Mouse (Mus musculus) kidney, embryonic 16.5 days (tissue): ENCODE data around the gene Hsd17b7. TPM values are rescaled to one million over a fixed set of nuclear protein-coding genes. Genes with fewer than 3 reads are reported as not detected.
A peak's percentile ranks its signal among the peaks of the same experiment; 100 is the strongest.

Experiments used
- ATAC-seq: fragments of 200-750 bp; cut with Nextera tagmentation; 2 replicates; pipeline ENCODE4 v1.8.0; 2017; ENCODE audit warnings: moderate TSS enrichment; ENCODE audit not compliant: low FRiP score, low TSS enrichment
- H3K27ac ChIP-seq: fragments of 300-500 bp; sonication (generic); 2 replicates; pipeline ENCODE4 v1.5.1; 2014; ENCODE audit warnings: low read length
- H3K27me3 ChIP-seq: fragments of 300-500 bp; sonication (generic); 2 replicates; pipeline ENCODE4 v1.6.1; 2014; ENCODE audit warnings: low read length, control low read depth, mixed read lengths; ENCODE audit not compliant: insufficient read depth
- H3K36me3 ChIP-seq: fragments of 300-500 bp; sonication (generic); 2 replicates; pipeline ENCODE4 v1.6.1; 2014; ENCODE audit warnings: low read length, control low read depth, mixed read lengths; ENCODE audit not compliant: insufficient read depth
- H3K4me1 ChIP-seq: fragments of 300-500 bp; sonication (generic); 2 replicates; pipeline ENCODE4 v1.6.1; 2014; ENCODE audit warnings: low read length, control low read depth, mixed read lengths; ENCODE audit not compliant: insufficient read depth
- H3K4me2 ChIP-seq: fragments of 300-500 bp; sonication (generic); replicated peaks from 2 replicates; pipeline ENCODE4 v1.6.1; 2014; ENCODE audit warnings: low read depth, low read length
- H3K4me3 ChIP-seq: fragments of 300-500 bp; sonication (generic); 2 replicates; pipeline ENCODE4 v1.5.1; 2014; ENCODE audit warnings: mild to moderate bottlenecking, low read length
- H3K9ac ChIP-seq: fragments of 300-500 bp; sonication (generic); replicated peaks from 2 replicates; pipeline ENCODE4 v1.6.1; 2014; ENCODE audit warnings: low read length
- H3K9me3 ChIP-seq: fragments of 300-500 bp; sonication (generic); 2 replicates; pipeline ENCODE4 v1.6.1; 2016; ENCODE audit warnings: low read length, control low read depth
- whole genome bisulfite sequencing: fragments of 180-500 bp; shearing (Covaris S2); extraction: QIAGEN DNeasy Blood & Tissue Kit; methylation state at CpG from one replicate; pipeline ENCODE4 v1.1.7; 2014; 5-methylcytosine and 5-hydroxymethylcytosine counted together
- polyA plus RNA-seq: library from polyadenylated mRNA; unstranded; fragments of >200 nt; fragmentation: Nextera tagmentation; extraction: Ambion mirVana; gene quantifications from 2 replicates; pipeline ENCODE4 v1.2.1, GENCODE M21; 2015

Gene Hsd17b7
- polyA plus RNA-seq, 1 experiment from 2014 or later = 11.6 TPM

DNA sequence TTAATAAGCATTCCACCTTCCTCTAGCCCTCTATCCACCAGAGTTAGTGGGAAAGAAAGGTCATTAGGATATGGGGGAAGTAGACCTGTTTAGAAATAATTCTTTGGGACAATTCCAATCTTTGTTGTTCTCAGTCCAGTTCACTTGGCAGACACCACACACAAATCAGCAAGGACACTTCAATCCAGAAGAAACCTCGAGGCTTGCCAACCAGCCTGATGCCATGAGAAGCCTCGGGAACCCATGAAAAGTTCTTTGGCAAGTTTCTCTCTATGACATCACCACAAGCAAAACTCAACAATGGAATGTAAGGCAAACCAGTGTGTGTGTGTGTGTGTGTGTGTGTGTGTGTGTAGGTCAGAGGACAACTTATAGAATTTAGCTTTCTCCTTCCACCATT is 44.5 kb downstream of the Hsd17b7 start:
- Histone ChIP-seq H3K4me3 (no peak overlapping the region), H3K4me2 (no peak overlapping the region), H3K9me3 (no peaks in the 10 kb centered on the region), H3K27me3 (peaks cover 2% of the 10 kb centered on the region; the same call in 1 of the 2 replicates), H3K4me1 (peaks cover 8% of the 10 kb centered on the region; the same call in 1 of the 2 replicates), H3K27ac (no peak overlapping the region), H3K36me3 (no peaks in the 10 kb centered on the region), H3K9ac (no peak overlapping the region)
- WGBS = 83% methylated on average over 2 of the region's 2 CpGs
- no peak for ATAC-seq

DNA sequence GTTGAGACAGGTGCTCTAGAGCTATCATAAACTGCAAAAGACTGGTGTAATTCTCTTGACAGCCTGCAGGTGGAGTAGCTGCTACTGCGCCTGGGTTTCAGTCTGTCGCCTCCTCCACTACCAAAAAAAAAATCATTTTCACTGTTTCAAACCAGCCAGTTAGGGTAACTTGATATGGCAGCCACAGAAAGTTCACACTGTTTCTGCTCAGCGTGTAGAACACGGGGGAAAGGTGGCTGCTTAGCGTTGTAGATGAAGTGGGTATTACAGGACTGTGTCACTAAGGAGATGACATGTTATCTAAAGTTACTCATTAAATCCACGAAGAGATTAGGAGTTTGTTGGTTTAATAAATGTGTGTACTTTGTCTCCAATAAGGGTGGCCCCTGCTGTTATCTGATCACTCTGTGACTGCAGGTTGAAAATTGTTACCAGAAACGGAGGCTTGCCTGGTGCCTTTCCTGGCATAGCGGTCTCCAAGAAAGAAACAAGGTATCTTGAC is 47.3 kb downstream of the Hsd17b7 start:
- WGBS = 23% methylated on average over 8 of the region's 8 CpGs
- no peak overlapping the region for H3K27ac ChIP-seq
- no peak for ATAC-seq

DNA sequence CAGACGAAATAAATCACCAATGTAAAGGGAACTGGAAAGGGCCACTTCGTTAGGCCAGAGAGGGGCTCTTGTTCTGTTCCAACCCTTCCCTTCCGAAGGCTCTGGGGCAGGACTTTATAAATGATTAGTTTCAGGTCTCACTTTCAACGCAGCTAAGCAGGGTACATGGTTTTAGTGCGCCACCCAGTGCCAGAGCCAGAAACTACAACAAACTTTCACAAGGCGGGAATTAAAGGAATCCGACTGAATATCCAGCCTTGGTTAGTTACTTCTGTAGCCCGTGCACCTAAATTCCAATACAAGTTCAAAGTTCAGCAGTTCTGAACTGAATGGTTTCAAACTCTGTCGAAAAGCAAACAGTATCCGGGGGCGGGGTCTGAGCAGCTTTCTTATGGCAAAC is 49.8 kb downstream of the Hsd17b7 start:
- 4% methylated on average over 11 of the region's 11 CpGs for WGBS
- H3K9ac ChIP-seq = peak overlapping the region; percentile 51
- H3K4me2 ChIP-seq = peak overlapping the region; percentile 38
- ATAC-seq = peak; percentile 82
- H3K9me3 ChIP-seq = no peaks in the 10 kb centered on the region
- peak overlapping the region; percentile 22 for H3K4me3 ChIP-seq
- H3K27ac ChIP-seq = no peak overlapping the region
- H3K36me3 ChIP-seq = no peaks in the 10 kb centered on the region
- H3K4me1 ChIP-seq = 0 out of 2 replicates have a peak, but pooled peaks cover 3% of the 10 kb centered on the region
- H3K27me3 ChIP-seq = peaks cover 3% of the 10 kb centered on the region; the same call in 1 of the 2 replicates

More for the DNA sequence above, 47.3 kb downstream of the Hsd17b7 start:
- H3K36me3 ChIP-seq = no peaks in the 10 kb centered on the region
- H3K4me1 ChIP-seq = 0 out of 2 replicates have a peak, but pooled peaks cover 3% of the 10 kb centered on the region
- H3K27me3 ChIP-seq = peaks cover 3% of the 10 kb centered on the region; the same call in 1 of the 2 replicates
- no peak overlapping the region; the same call in 1 of the 2 replicates for H3K4me3 ChIP-seq
- peak overlapping the region; percentile 7 for H3K4me2 ChIP-seq
- H3K9ac ChIP-seq = no peak overlapping the region
- no peaks in the 10 kb centered on the region for H3K9me3 ChIP-seq

DNA sequence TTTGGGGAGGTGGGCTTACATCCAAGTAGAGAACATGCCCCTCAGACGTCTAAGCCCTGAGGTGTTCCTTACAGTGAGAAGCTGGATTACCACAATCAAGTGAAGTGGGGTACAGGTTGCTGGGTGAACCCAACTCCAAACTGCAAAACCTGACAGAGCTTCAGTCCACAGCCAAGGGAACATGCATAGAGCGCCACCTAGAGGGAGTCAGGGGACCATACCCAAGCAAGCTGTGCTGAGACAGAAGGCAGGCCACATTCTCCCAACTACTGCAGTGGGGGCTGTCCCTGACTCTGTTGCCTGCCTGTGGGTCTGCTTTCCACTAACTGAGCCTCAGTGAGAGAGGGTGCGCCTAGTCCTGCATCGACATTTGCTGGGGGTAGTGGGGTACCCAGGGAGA is 51.0 kb downstream of the Hsd17b7 start:
- Histone ChIP-seq H3K4me3 (no peak overlapping the region), H3K9ac (no peak overlapping the region), H3K4me2 (no peak overlapping the region), H3K9me3 (no peaks in the 10 kb centered on the region), H3K27me3 (peaks cover 3% of the 10 kb centered on the region; the same call in 1 of the 2 replicates), H3K27ac (no peak overlapping the region), H3K4me1 (0 out of 2 replicates have a peak, but pooled peaks cover 3% of the 10 kb centered on the region), H3K36me3 (no peaks in the 10 kb centered on the region)
- WGBS = 39% methylated on average over 4 of the region's 4 CpGs
- ATAC-seq = peak; percentile 75

- Histone ChIP-seq H3K4me3 (no peak overlapping the region), H3K9me3 (no peaks in the 10 kb centered on the region), H3K27ac (no peak overlapping the region), H3K27me3 (peaks cover 3% of the 10 kb centered on the region; the same call in 1 of the 2 replicates), H3K4me1 (0 out of 2 replicates have a peak, but pooled peaks cover 3% of the 10 kb centered on the region), H3K36me3 (no peaks in the 10 kb centered on the region), H3K4me2 (no peak overlapping the region), H3K9ac (no peak overlapping the region)
- no peak for ATAC-seq
- 48% methylated on average over 9 of the region's 9 CpGs for WGBS
Observed at GRCm38 (mm10) chr1:169917115-169917796, 51.8 kb downstream of the Hsd17b7 start.

DNA sequence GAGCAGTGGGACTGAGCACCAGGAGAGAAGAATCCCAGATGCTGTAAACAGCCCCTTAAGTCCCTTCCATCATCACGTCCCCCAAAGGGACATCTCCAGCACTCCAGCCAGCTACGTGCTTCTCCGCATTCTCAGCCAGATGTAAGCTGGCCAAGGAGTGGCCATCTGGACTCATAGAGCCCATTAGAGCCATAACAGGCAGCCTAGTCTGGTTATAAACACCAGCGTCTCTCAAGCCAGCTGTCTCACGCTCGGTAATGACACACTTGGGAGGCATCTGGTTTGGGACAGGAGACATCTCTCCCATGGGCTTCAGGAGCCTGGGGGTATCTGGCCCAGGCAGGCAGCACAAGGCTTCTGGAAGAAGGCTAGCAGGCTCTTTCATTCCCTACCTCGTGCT is 52.4 kb downstream of the Hsd17b7 start:
- no peak for ATAC-seq
- 0 out of 2 replicates have a peak, but pooled peaks cover 3% of the 10 kb centered on the region for H3K4me1 ChIP-seq
- no peak overlapping the region for H3K4me3 ChIP-seq
- no peak overlapping the region for H3K9ac ChIP-seq
- no peak overlapping the region for H3K4me2 ChIP-seq
- 29% methylated on average over 7 of the region's 7 CpGs for WGBS
- H3K36me3 ChIP-seq = no peaks in the 10 kb centered on the region
- no peaks in the 10 kb centered on the region for H3K9me3 ChIP-seq
- H3K27me3 ChIP-seq = peaks cover 3% of the 10 kb centered on the region; the same call in 1 of the 2 replicates
- no peak overlapping the region for H3K27ac ChIP-seq

DNA sequence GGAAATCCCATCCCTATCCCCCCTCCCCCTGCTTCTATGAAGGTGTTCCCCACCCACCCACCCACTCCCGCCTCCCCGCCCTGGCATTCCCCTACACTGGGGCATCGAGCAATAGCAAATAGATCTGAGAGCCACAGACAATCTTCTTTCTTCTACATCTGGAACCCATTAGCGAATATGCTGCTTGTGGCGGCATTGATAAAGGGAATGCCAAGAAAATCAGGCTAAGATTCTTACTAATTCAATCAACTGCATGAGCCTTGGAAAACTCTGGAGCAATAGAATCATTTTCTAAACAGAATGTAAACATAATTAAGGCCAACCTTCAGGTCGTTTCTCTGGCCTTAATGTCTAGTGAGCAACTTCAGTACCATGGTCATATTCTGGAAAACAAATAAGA is 57.5 kb downstream of the Hsd17b7 start:
- H3K36me3 ChIP-seq = no peaks in the 10 kb centered on the region
- no peaks in the 10 kb centered on the region for H3K4me1 ChIP-seq
- WGBS = 79% methylated on average over 6 of the region's 6 CpGs
- peaks cover 3% of the 10 kb centered on the region; the same call in 1 of the 2 replicates for H3K9me3 ChIP-seq
- H3K4me2 ChIP-seq = no peak overlapping the region
- no peaks in the 10 kb centered on the region for H3K27me3 ChIP-seq
- no peak overlapping the region for H3K9ac ChIP-seq
- no peak overlapping the region for H3K27ac ChIP-seq
- no peak for ATAC-seq
- H3K4me3 ChIP-seq = no peak overlapping the region

DNA sequence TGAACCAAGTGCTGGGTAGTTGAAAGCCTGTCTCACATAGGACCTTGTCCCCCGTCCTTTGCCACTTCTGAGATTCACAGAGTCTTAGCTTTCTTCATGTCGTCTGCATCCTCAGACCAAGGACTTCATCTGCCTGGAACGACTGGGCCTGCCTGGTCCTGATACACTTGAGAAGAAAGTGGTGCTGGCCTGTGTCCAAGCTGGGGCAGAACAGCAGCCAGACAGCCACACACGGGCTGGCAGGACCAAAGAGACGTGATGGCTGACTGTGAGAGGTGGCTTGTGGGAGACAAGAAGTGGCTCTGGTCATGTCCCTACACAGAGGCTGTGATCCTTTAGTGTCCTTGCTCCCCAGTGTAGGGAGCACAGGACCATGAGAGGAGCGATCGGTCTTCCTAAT is 58.3 kb downstream of the Hsd17b7 start:
- no peak overlapping the region for H3K4me2 ChIP-seq
- no peak overlapping the region for H3K9ac ChIP-seq
- no peaks in the 10 kb centered on the region for H3K4me1 ChIP-seq
- no peak for ATAC-seq
- H3K27ac ChIP-seq = no peak overlapping the region
- peaks cover 3% of the 10 kb centered on the region; the same call in 1 of the 2 replicates for H3K9me3 ChIP-seq
- WGBS = 52% methylated on average over 7 of the region's 7 CpGs
- no peaks in the 10 kb centered on the region for H3K36me3 ChIP-seq
- H3K27me3 ChIP-seq = no peaks in the 10 kb centered on the region
- no peak overlapping the region for H3K4me3 ChIP-seq

DNA sequence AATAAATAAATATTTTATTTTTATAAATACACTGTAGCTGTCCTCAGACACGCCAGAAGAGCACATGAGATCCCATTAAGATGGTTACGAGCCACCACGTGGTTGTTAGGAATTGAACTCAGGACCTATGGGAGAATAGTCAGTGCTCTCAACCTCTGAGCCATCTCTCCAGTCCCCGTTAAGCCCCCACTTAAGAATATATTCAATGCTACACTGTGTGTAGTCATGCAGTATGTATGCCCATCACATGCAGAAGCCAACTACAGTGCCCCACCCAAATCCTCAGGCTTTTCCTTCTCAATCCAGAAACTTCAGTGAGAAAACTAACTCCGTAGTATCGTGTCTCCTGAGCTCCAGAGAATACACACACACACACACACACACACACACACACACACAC is 59.4 kb downstream of the Hsd17b7 start:
- Histone ChIP-seq H3K4me2 (no peak overlapping the region), H3K9ac (no peak overlapping the region), H3K4me1 (no peaks in the 10 kb centered on the region), H3K4me3 (no peak overlapping the region), H3K9me3 (peaks cover 3% of the 10 kb centered on the region; the same call in 1 of the 2 replicates), H3K27me3 (no peaks in the 10 kb centered on the region), H3K36me3 (no peaks in the 10 kb centered on the region), H3K27ac (no peak overlapping the region)
- 86% methylated on average over 6 of the region's 6 CpGs for WGBS
- no peak for ATAC-seq

DNA sequence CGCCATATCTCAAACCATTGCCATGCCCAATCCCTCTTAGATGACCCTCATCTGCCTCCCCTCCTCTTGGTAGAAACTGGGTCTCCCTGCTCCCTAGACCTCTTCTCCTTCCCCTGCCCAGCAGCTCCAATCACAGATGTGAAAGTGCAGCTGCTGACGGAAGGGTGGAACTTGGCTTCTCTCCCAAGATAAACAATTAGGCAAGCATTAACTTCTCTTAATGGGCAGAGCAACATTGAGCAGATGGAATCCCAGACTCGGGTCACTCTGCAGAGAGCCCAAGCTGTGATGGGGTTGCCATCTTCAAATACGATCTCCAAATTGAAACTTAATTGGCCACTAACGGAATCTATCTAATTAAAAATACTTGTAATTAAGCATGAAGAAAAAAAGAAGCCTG is 59.9 kb downstream of the Hsd17b7 start:
- Histone ChIP-seq H3K36me3 (no peaks in the 10 kb centered on the region), H3K9ac (no peak overlapping the region), H3K9me3 (peaks cover 3% of the 10 kb centered on the region; the same call in 1 of the 2 replicates), H3K4me3 (no peak overlapping the region), H3K4me2 (no peak overlapping the region), H3K27me3 (no peaks in the 10 kb centered on the region), H3K27ac (no peak overlapping the region), H3K4me1 (no peaks in the 10 kb centered on the region)
- no peak for ATAC-seq
- WGBS = 71% methylated on average over 5 of the region's 5 CpGs
